Mouse (Mus musculus) limb, embryonic 12.5 days (tissue): ENCODE measurements around the gene Nup210l. TPM values are rescaled to one million over a fixed set of nuclear protein-coding genes. Genes with fewer than 3 reads are reported as not detected.

ENCODE experiments used
- ATAC-seq: fragments of 200-750 bp; cut with Nextera tagmentation; 2 replicates; pipeline ENCODE4 v1.8.0; 2017; ENCODE audit warnings: low read depth, moderate TSS enrichment; ENCODE audit not compliant: insufficient number of reproducible peaks, insufficient read depth, low FRiP score, low TSS enrichment
- H3K27ac ChIP-seq: fragments of 300-500 bp; sonication (generic); 2 replicates; pipeline ENCODE4 v1.5.1; 2016; ENCODE audit warnings: mild to moderate bottlenecking, moderate library complexity
- H3K27me3 ChIP-seq: fragments of 300-500 bp; sonication (generic); 2 replicates; pipeline ENCODE4 v1.6.1; 2016; ENCODE audit warnings: mild to moderate bottlenecking, moderate library complexity
- H3K36me3 ChIP-seq: fragments of 300-500 bp; sonication (generic); 2 replicates; pipeline ENCODE4 v1.6.1; 2016; ENCODE audit warnings: mild to moderate bottlenecking, moderate library complexity
- H3K4me1 ChIP-seq: fragments of 300-500 bp; sonication (generic); replicated peaks from 2 replicates; pipeline ENCODE4 v1.6.1; 2016
- H3K4me2 ChIP-seq: fragments of 300-500 bp; sonication (generic); 2 replicates; pipeline ENCODE4 v1.6.1; 2016; ENCODE audit warnings: mild to moderate bottlenecking, moderate library complexity
- H3K4me3 ChIP-seq: fragments of 300-500 bp; sonication (generic); replicated peaks from 2 replicates; pipeline ENCODE4 v1.5.1; 2016; ENCODE audit warnings: mild to moderate bottlenecking
- H3K9ac ChIP-seq: fragments of 300-500 bp; sonication (generic); replicated peaks from 2 replicates; pipeline ENCODE4 v1.6.1; 2016; ENCODE audit warnings: mild to moderate bottlenecking, moderate library complexity
- H3K9me3 ChIP-seq: fragments of 300-500 bp; sonication (generic); 2 replicates; pipeline ENCODE4 v1.6.1; 2016; ENCODE audit warnings: mild to moderate bottlenecking, moderate library complexity
- WGBS: fragments of 180-500 bp; shearing (Covaris S2); methylation state at CpG from one replicate; pipeline ENCODE4 v1.1.7; 2016; 5-methylcytosine and 5-hydroxymethylcytosine counted together
- polyA plus RNA-seq: library from polyadenylated mRNA; unstranded; fragments of >200 nt; fragmentation: Nextera tagmentation; extraction: Ambion mirVana; gene quantifications from 2 replicates; pipeline ENCODE4 v1.2.1, GENCODE M21; 2016

Nup210l gene
- polyA plus RNA-seq, 1 experiment from 2014 or later, result 0.44 TPM

- Histone ChIP-seq H3K27ac (peak overlapping the region; percentile 97), H3K4me1 (peaks cover 53% of the 10 kb centered on the region), H3K27me3 (no peaks in the 10 kb centered on the region), H3K4me2 (peak overlapping the region; percentile 75), H3K36me3 (peaks cover 10% of the 10 kb centered on the region), H3K4me3 (peak overlapping the region; percentile 80), H3K9me3 (no peaks in the 10 kb centered on the region), H3K9ac (peak overlapping the region; percentile 85)
- peak; percentile 56 for ATAC-seq
- WGBS, result under 1% methylated on average over 53 of the region's 53 CpGs
These were observed 24.0 kb upstream of the Nup210l start for GRCm38 (mm10) chr3:90079763-90080497.

DNA sequence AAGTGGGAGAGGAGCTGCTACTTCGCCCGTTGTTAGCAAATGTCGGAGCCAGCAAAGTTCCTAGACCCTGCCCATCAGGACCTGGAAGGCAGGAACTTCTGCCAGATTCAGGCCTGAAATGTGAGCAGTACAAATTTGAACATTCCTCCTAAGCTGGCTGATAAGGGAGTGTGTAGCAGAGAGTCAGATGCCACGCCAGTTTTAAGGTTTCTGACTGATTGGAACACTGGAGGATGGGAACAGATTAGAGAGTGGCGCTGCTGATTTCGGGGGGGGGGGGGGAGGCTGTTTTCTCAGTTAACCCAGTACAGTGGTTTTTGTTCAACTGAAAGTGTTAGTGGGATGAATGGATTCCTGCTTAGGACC lies 23.5 kb upstream of the Nup210l start:
- peak overlapping the region; percentile 97 for H3K27ac ChIP-seq
- no peak for ATAC-seq
- H3K36me3 ChIP-seq, result peaks cover 10% of the 10 kb centered on the region
- H3K9ac ChIP-seq, result peak overlapping the region; percentile 85
- no peaks in the 10 kb centered on the region for H3K27me3 ChIP-seq
- H3K4me3 ChIP-seq, result peak overlapping the region; percentile 80
- H3K4me2 ChIP-seq, result peak overlapping the region; percentile 75
- H3K9me3 ChIP-seq, result no peaks in the 10 kb centered on the region
- peaks cover 53% of the 10 kb centered on the region for H3K4me1 ChIP-seq
- under 1% methylated on average over 6 of the region's 6 CpGs for WGBS

GRCm38 (mm10) chr3:90081365-90082240 lies 22.3 kb upstream of the Nup210l start:
- no peak overlapping the region for H3K9ac ChIP-seq
- no peak for ATAC-seq
- H3K27ac ChIP-seq, result no peak overlapping the region
- H3K36me3 ChIP-seq, result peaks cover 19% of the 10 kb centered on the region
- peak overlapping the region; percentile 75 for H3K4me2 ChIP-seq
- 80% methylated on average over 5 of the region's 5 CpGs for WGBS
- H3K9me3 ChIP-seq, result no peaks in the 10 kb centered on the region
- H3K27me3 ChIP-seq, result no peaks in the 10 kb centered on the region
- H3K4me1 ChIP-seq, result peaks cover 49% of the 10 kb centered on the region
- H3K4me3 ChIP-seq, result peak overlapping the region; percentile 80

- peak overlapping the region; percentile 8; the same call in 1 of the 2 replicates for H3K27ac ChIP-seq
- peak overlapping the region; percentile 15 for H3K4me2 ChIP-seq
- no peaks in the 10 kb centered on the region for H3K9me3 ChIP-seq
- 63% methylated on average over 5 of the region's 5 CpGs for WGBS
- peaks cover 33% of the 10 kb centered on the region for H3K36me3 ChIP-seq
- ATAC-seq, result no peak
- H3K9ac ChIP-seq, result peak overlapping the region; percentile 44
- H3K4me3 ChIP-seq, result no peak overlapping the region
- no peaks in the 10 kb centered on the region for H3K27me3 ChIP-seq
- H3K4me1 ChIP-seq, result peaks cover 41% of the 10 kb centered on the region
These were observed 20.9 kb upstream of the Nup210l start for GRCm38 (mm10) chr3:90083034-90083433.

- WGBS, result 74% methylated on average over 3 of the region's 3 CpGs
- H3K4me3 ChIP-seq, result no peak overlapping the region
- no peak for ATAC-seq
These were observed 20.1 kb upstream of the Nup210l start for GRCm38 (mm10) chr3:90083698-90084324.

DNA sequence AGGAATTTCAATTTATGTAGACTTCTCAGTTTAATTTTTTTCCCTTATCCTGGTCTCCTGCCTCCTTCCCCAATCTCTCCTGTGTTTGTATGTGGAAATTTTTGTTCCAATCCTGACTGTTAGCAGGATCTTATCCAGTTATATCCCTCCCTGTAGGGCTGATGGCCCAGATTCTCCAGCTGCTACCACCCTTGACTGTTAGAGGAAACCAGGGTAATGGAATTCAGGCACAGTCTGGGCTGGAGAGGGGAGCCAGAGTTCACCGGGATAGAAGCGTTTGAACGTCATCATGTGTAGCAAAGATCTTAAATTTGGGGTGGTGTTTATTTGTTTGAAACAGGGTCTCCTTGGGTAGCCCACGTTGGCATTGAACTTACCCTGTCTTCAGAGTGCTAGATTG lies 19.1 kb upstream of the Nup210l start:
- Histone ChIP-seq H3K4me1 (peaks cover 35% of the 10 kb centered on the region), H3K4me3 (no peak overlapping the region), H3K27ac (no peak overlapping the region), H3K27me3 (no peaks in the 10 kb centered on the region), H3K9ac (no peak overlapping the region), H3K4me2 (no peak overlapping the region), H3K9me3 (no peaks in the 10 kb centered on the region), H3K36me3 (peaks cover 51% of the 10 kb centered on the region)
- 82% methylated on average over 4 of the region's 4 CpGs for WGBS
- ATAC-seq, result no peak

More at GRCm38 (mm10) chr3:90083698-90084324, 20.1 kb upstream of the Nup210l start:
- peaks cover 41% of the 10 kb centered on the region for H3K36me3 ChIP-seq
- 0 out of 2 replicates have a peak overlapping the region, but pooled peaks have one; percentile 5 for H3K4me2 ChIP-seq
- no peaks in the 10 kb centered on the region for H3K9me3 ChIP-seq
- peak overlapping the region; percentile 42; the same call in 1 of the 2 replicates for H3K9ac ChIP-seq
- H3K4me1 ChIP-seq, result peaks cover 37% of the 10 kb centered on the region
- peak overlapping the region; percentile 8; the same call in 1 of the 2 replicates for H3K27ac ChIP-seq
- H3K27me3 ChIP-seq, result no peaks in the 10 kb centered on the region

GRCm38 (mm10) chr3:90085281-90085680 lies 18.7 kb upstream of the Nup210l start:
- no peaks in the 10 kb centered on the region for H3K27me3 ChIP-seq
- no peak overlapping the region for H3K9ac ChIP-seq
- H3K4me3 ChIP-seq, result no peak overlapping the region
- 91% methylated on average over 6 of the region's 6 CpGs for WGBS
- H3K36me3 ChIP-seq, result peaks cover 56% of the 10 kb centered on the region
- H3K27ac ChIP-seq, result no peak overlapping the region
- H3K9me3 ChIP-seq, result no peaks in the 10 kb centered on the region
- ATAC-seq, result no peak
- no peak overlapping the region for H3K4me2 ChIP-seq
- peaks cover 35% of the 10 kb centered on the region for H3K4me1 ChIP-seq

DNA sequence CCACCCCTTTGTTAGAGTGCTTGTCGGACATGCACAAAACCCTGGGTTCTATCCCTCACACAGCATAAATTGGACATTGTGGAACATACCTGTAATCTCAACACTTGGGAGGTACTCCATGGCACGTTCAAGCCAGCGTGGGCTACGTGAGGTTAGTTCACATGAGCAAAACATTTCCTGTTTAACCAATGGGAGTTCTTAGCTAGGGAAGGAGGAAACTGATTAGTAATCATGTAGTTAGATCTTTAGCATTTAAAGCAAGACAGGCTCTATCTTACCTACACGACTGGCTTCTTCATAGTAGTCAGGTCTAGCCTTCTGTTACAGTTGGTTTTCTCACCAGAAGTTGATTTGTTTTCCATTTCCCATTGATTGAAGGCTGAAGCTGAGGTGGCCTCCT lies 17.9 kb upstream of the Nup210l start:
- Histone ChIP-seq H3K9ac (no peak overlapping the region), H3K4me1 (peaks cover 33% of the 10 kb centered on the region), H3K27ac (no peak overlapping the region), H3K4me2 (no peak overlapping the region), H3K4me3 (no peak overlapping the region), H3K36me3 (peaks cover 64% of the 10 kb centered on the region), H3K27me3 (no peaks in the 10 kb centered on the region), H3K9me3 (no peaks in the 10 kb centered on the region)
- WGBS, result 94% methylated on average over 5 of the region's 5 CpGs
- no peak for ATAC-seq

GRCm38 (mm10) chr3:90088617-90089016 lies 15.3 kb upstream of the Nup210l start:
- Histone ChIP-seq H3K4me1 (peaks cover 9% of the 10 kb centered on the region), H3K9ac (no peak overlapping the region), H3K4me2 (no peak overlapping the region), H3K9me3 (no peaks in the 10 kb centered on the region), H3K27ac (no peak overlapping the region), H3K36me3 (peaks cover 87% of the 10 kb centered on the region), H3K27me3 (no peaks in the 10 kb centered on the region), H3K4me3 (no peak overlapping the region)
- 94% methylated on average over 2 of the region's 2 CpGs for WGBS
- no peak for ATAC-seq

GRCm38 (mm10) chr3:90090892-90091291 lies 13.0 kb upstream of the Nup210l start:
- 87% methylated on average over 6 of the region's 6 CpGs for WGBS
- no peak for ATAC-seq

GRCm38 (mm10) chr3:90094453-90094852 lies 9.5 kb upstream of the Nup210l start:
- H3K27me3 ChIP-seq, result no peaks in the 10 kb centered on the region

More at GRCm38 (mm10) chr3:90090892-90091291, 13.0 kb upstream of the Nup210l start:
- H3K4me3 ChIP-seq, result no peak overlapping the region
- no peaks in the 10 kb centered on the region for H3K4me1 ChIP-seq
- H3K4me2 ChIP-seq, result no peak overlapping the region
- no peak overlapping the region for H3K27ac ChIP-seq
- no peaks in the 10 kb centered on the region for H3K9me3 ChIP-seq
- H3K27me3 ChIP-seq, result no peaks in the 10 kb centered on the region
- H3K9ac ChIP-seq, result no peak overlapping the region
- peaks cover 97% of the 10 kb centered on the region for H3K36me3 ChIP-seq

More at GRCm38 (mm10) chr3:90094453-90094852, 9.5 kb upstream of the Nup210l start:
- H3K9me3 ChIP-seq, result no peaks in the 10 kb centered on the region
- H3K4me2 ChIP-seq, result no peak overlapping the region
- no peak overlapping the region for H3K4me3 ChIP-seq
- H3K4me1 ChIP-seq, result no peaks in the 10 kb centered on the region
- peaks cover 95% of the 10 kb centered on the region for H3K36me3 ChIP-seq
- WGBS, result 96% methylated on average over 3 of the region's 3 CpGs
- no peak overlapping the region for H3K9ac ChIP-seq
- no peak for ATAC-seq
- H3K27ac ChIP-seq, result no peak overlapping the region
